Mouse (Mus musculus): ENCODE data around the gene Camta1. TPM values are rescaled to one million over a fixed set of nuclear protein-coding genes. Genes with fewer than 3 reads are reported as not detected.
"Not testable (repeated sequence)": the region's sequence is repeated elsewhere in the genome, so short reads cannot be mapped to it uniquely, and the experiment has no call there.

Camta1 gene
- polyA plus RNA-seq, 2 experiments, result 7.3 to 32.8 TPM

- peak; percentile 94 to 95 (median 94) for DNase-seq (ENCODE audit: low read depth in 3 of 3, low spot score in 3 of 3)
- WGBS (ENCODE audit: insufficient replicate concordance), result under 1% methylated on average over 56 of the region's 56 CpGs
- Histone ChIP-seq H3K4me3 (ENCODE audit: insufficient read depth in 1 of 2, low read depth in 2 of 2, low read length in 2 of 2) (peak overlapping the region; percentile 73 to 83), H3K4me2 (ENCODE audit: low read depth) (peak overlapping the region; percentile 93), H3K9me3 (ENCODE audit: control insufficient read depth, low read length) (no peaks in the 10 kb centered on the region), H3K9ac (replicated peaks) (peak overlapping the region; percentile 75), H3K36me3 (replicated peaks; ENCODE audit: control insufficient read depth, insufficient read depth, low read depth) (peaks cover 9% of the 10 kb centered on the region), H3K27ac (peak overlapping the region; percentile 61), H3K4me1 (replicated peaks; ENCODE audit: control insufficient read depth in 2 of 2, insufficient read depth in 2 of 2, low read length in 1 of 2) (peaks cover 9 to 23% of the 10 kb centered on the region in 2 experiments), H3K27me3 (ENCODE audit: control insufficient read depth, insufficient read depth, low read length) (no peaks in the 10 kb centered on the region)
- peak; percentile 58 for TF ChIP-seq CTCF (IDR thresholded peaks at IDR 0.05; ENCODE audit: low read depth)
- TF ChIP-seq EP300 (IDR thresholded peaks at IDR 0.05; ENCODE audit: low read depth), result no peak
- peak; percentile 85 for ATAC-seq (ENCODE audit: insufficient read depth)
Observed at GRCm38 (mm10) chr4:150909451-150910156, 952.1 kb downstream of the Camta1 start.

- peaks cover 6 to 20% of the 10 kb centered on the region in 2 experiments for H3K4me1 ChIP-seq (replicated peaks; ENCODE audit: control insufficient read depth in 2 of 2, insufficient read depth in 2 of 2, low read length in 1 of 2)
- 56% methylated on average over 5 of the region's 5 CpGs for WGBS (ENCODE audit: insufficient replicate concordance)
- H3K4me2 ChIP-seq (ENCODE audit: low read depth), result peak overlapping the region; percentile 93
- H3K27ac ChIP-seq; H3K9me3 ChIP-seq (ENCODE audit: control insufficient read depth, low read length); H3K36me3 ChIP-seq (replicated peaks; ENCODE audit: control insufficient read depth, insufficient read depth, low read depth); ATAC-seq (ENCODE audit: insufficient read depth); H3K27me3 ChIP-seq (ENCODE audit: control insufficient read depth, insufficient read depth, low read length); DNase-seq (ENCODE audit: low read depth in 3 of 3, low spot score in 3 of 3); H3K9ac ChIP-seq (replicated peaks): not testable (repeated sequence)
- peak; percentile 59 for TF ChIP-seq CTCF (IDR thresholded peaks at IDR 0.05; ENCODE audit: low read depth)
- H3K4me3 ChIP-seq (ENCODE audit: insufficient read depth in 1 of 2, low read depth in 2 of 2, low read length in 2 of 2), result peak overlapping the region in 1 of 2 experiments; percentile 83; a peak in 2 of 4 replicates
Observed at GRCm38 (mm10) chr4:150908512-150908911, 953.2 kb downstream of the Camta1 start.

GRCm38 (mm10) chr4:150907099-150907498 is 954.6 kb downstream of the Camta1 start:
- TF ChIP-seq EP300 (IDR thresholded peaks at IDR 0.05; ENCODE audit: low read depth), result no peak
- no peak for TF ChIP-seq CTCF (IDR thresholded peaks at IDR 0.05; ENCODE audit: low read depth)
- Histone ChIP-seq H3K4me2 (ENCODE audit: low read depth) (no peak overlapping the region), H3K27ac (no peak overlapping the region), H3K27me3 (ENCODE audit: control insufficient read depth, insufficient read depth, low read length) (no peaks in the 10 kb centered on the region), H3K9me3 (ENCODE audit: control insufficient read depth, low read length) (no peaks in the 10 kb centered on the region), H3K9ac (replicated peaks) (no peak overlapping the region), H3K4me1 (replicated peaks; ENCODE audit: control insufficient read depth in 2 of 2, insufficient read depth in 2 of 2, low read length in 1 of 2) (peaks cover 3 to 11% of the 10 kb centered on the region in 2 experiments; a peak in 3 of 4 replicates), H3K36me3 (replicated peaks; ENCODE audit: control insufficient read depth, insufficient read depth, low read depth) (peaks cover 13% of the 10 kb centered on the region), H3K4me3 (ENCODE audit: insufficient read depth in 1 of 2, low read depth in 2 of 2, low read length in 2 of 2) (no peak overlapping the region)
- 83% methylated on average over 8 of the region's 8 CpGs for WGBS (ENCODE audit: insufficient replicate concordance)
- ATAC-seq (ENCODE audit: insufficient read depth), result no peak
- DNase-seq (ENCODE audit: low read depth in 3 of 3, low spot score in 3 of 3), result no peak

GRCm38 (mm10) chr4:150903091-150903742 is 958.5 kb downstream of the Camta1 start:
- Histone ChIP-seq H3K4me3 (ENCODE audit: insufficient read depth in 1 of 2, low read depth in 2 of 2, low read length in 2 of 2) (no peak overlapping the region), H3K9ac (replicated peaks) (no peak overlapping the region), H3K9me3 (ENCODE audit: control insufficient read depth, low read length) (no peaks in the 10 kb centered on the region), H3K36me3 (replicated peaks; ENCODE audit: control insufficient read depth, insufficient read depth, low read depth) (peaks cover 21% of the 10 kb centered on the region), H3K27me3 (ENCODE audit: control insufficient read depth, insufficient read depth, low read length) (no peaks in the 10 kb centered on the region), H3K27ac (no peak overlapping the region), H3K4me2 (ENCODE audit: low read depth) (no peak overlapping the region), H3K4me1 (replicated peaks; ENCODE audit: control insufficient read depth in 2 of 2, insufficient read depth in 2 of 2, low read length in 1 of 2) (no peaks in the 10 kb centered on the region)
- TF ChIP-seq EP300 (IDR thresholded peaks at IDR 0.05; ENCODE audit: low read depth) (no peak), CTCF (IDR thresholded peaks at IDR 0.05; ENCODE audit: low read depth) (no peak)
- WGBS (ENCODE audit: insufficient replicate concordance), result 83% methylated on average over 14 of the region's 14 CpGs
- no peak for ATAC-seq (ENCODE audit: insufficient read depth)
- DNase-seq (ENCODE audit: low read depth in 3 of 3, low spot score in 3 of 3), result no peak

- Histone ChIP-seq H3K9ac (replicated peaks) (no peak overlapping the region), H3K9me3 (ENCODE audit: control insufficient read depth, low read length) (no peaks in the 10 kb centered on the region), H3K4me2 (ENCODE audit: low read depth) (no peak overlapping the region), H3K4me3 (ENCODE audit: insufficient read depth in 1 of 2, low read depth in 2 of 2, low read length in 2 of 2) (no peak overlapping the region), H3K36me3 (replicated peaks; ENCODE audit: control insufficient read depth, insufficient read depth, low read depth) (peaks cover 24% of the 10 kb centered on the region), H3K4me1 (replicated peaks; ENCODE audit: control insufficient read depth in 2 of 2, insufficient read depth in 2 of 2, low read length in 1 of 2) (no peaks in the 10 kb centered on the region), H3K27ac (no peak overlapping the region), H3K27me3 (ENCODE audit: control insufficient read depth, insufficient read depth, low read length) (no peaks in the 10 kb centered on the region)
- no peak for DNase-seq (ENCODE audit: low read depth in 3 of 3, low spot score in 3 of 3)
- ATAC-seq (ENCODE audit: insufficient read depth), result no peak
- TF ChIP-seq EP300 (IDR thresholded peaks at IDR 0.05; ENCODE audit: low read depth), result no peak
- TF ChIP-seq CTCF (IDR thresholded peaks at IDR 0.05; ENCODE audit: low read depth), result no peak
- WGBS (ENCODE audit: insufficient replicate concordance), result 78% methylated on average over 12 of the region's 12 CpGs
Observed at GRCm38 (mm10) chr4:150902062-150902461, 959.6 kb downstream of the Camta1 start.
